Mouse (Mus musculus) intestine, embryonic 14.5 days (tissue): Measurements from ENCODE around the gene Rpl18a. TPM values are rescaled to one million over a fixed set of nuclear protein-coding genes. Genes with fewer than 3 reads are reported as not detected.

ENCODE experiments used
- ATAC-seq: fragments of 200-750 bp; cut with Nextera tagmentation; replicated peaks from 2 replicates; pipeline ENCODE4 v1.8.0; 2017; ENCODE audit warnings: low read depth, moderate number of reproducible peaks, moderate TSS enrichment, moderate library complexity; ENCODE audit not compliant: low FRiP score, low TSS enrichment
- DNase-seq: peaks from one replicate; pipeline ENCODE4 v3.0.0-alpha.2; 2018; ENCODE audit warnings: low spot score
- H3K27ac ChIP-seq: fragments of 300-500 bp; sonication (generic); 2 replicates; pipeline ENCODE4 v1.5.1; 2014; ENCODE audit warnings: low read depth, mild to moderate bottlenecking, control low read depth
- H3K27me3 ChIP-seq: fragments of 300-500 bp; sonication (generic); replicated peaks from 2 replicates; pipeline ENCODE4 v1.6.1; 2014; ENCODE audit warnings: low read length, control low read depth; ENCODE audit not compliant: control insufficient read depth, insufficient read depth
- H3K36me3 ChIP-seq: fragments of 300-500 bp; sonication (generic); 2 replicates; pipeline ENCODE4 v1.6.1; 2014; ENCODE audit warnings: low read length, control low read depth; ENCODE audit not compliant: control insufficient read depth, insufficient read depth
- H3K4me1 ChIP-seq: fragments of 300-500 bp; sonication (generic); replicated peaks from 2 replicates; pipeline ENCODE4 v1.6.1; 2014; ENCODE audit warnings: low read length, control low read depth, mixed read lengths; ENCODE audit not compliant: control insufficient read depth, insufficient read depth
- H3K4me2 ChIP-seq: fragments of 300-500 bp; sonication (generic); 2 replicates; pipeline ENCODE4 v1.6.1; 2014; ENCODE audit warnings: low read length
- H3K4me3 ChIP-seq: fragments of 300-500 bp; sonication (generic); 2 replicates; pipeline ENCODE4 v1.5.1; 2014; ENCODE audit warnings: low read depth, low read length, control low read depth, mixed read lengths
- H3K9ac ChIP-seq: fragments of 300-500 bp; sonication (generic); 2 replicates; pipeline ENCODE4 v1.6.1; 2014; ENCODE audit warnings: mild to moderate bottlenecking, low read length
- H3K9me3 ChIP-seq: fragments of 300-500 bp; sonication (generic); 2 replicates; pipeline ENCODE4 v1.6.1; 2016; ENCODE audit warnings: low read length, control low read depth; ENCODE audit not compliant: control insufficient read depth
- WGBS: fragments of 180-500 bp; shearing (Covaris S2); extraction: QIAGEN DNeasy Blood & Tissue Kit; methylation state at CpG from one replicate; pipeline ENCODE4 v1.1.7; 2014; 5-methylcytosine and 5-hydroxymethylcytosine counted together
- polyA plus RNA-seq: library from polyadenylated mRNA; unstranded; fragments of >200 nt; fragmentation: Nextera tagmentation; extraction: Ambion mirVana; gene quantifications from 2 replicates; pipeline ENCODE4 v1.2.1, GENCODE M21; 2014

Gene Rpl18a
- 6,009 and 6,086 TPM in 2 replicates for polyA plus RNA-seq

DNA sequence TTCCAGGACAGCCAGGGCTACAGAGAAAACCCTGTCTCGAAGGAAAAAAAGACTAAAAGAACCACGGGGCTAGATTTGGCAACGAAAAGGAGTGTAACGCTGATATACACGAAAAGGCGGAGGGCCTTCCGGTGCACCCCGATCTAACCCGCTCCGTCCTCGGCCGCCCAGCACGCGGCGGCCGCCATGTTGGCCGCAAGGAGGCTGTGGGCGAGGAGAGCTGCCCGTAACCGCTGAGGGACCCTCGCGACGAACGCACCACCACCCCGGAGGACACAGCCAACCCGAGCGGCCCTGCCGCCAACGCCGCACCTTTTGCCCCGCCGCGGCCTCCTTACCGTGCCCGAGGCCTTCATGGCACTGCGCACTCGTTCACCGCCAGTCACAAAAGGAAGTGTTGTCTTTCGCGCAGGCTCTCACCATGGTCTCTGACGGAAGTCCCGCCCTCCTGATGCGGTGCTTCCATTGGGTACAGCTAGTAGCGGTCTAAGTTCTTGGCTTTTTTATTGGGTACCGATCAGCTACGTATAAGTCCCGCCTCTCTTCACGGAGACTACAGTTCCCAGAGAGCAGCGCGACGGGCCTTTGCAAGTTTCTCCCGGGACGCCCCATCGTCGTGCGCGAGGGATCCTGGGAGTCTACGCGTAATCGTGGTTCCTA lies at the start of gene Rpl18a:
Gene Rpl18a (minus strand): TSS at position 392 of the 660 bp plus-strand sequence.
- peaks cover 29% of the 10 kb centered on the region for H3K36me3 ChIP-seq
- peak within 1 kb of the TSS; percentile 98 for H3K4me3 ChIP-seq
- H3K9me3 ChIP-seq = no peaks in the 10 kb centered on the region
- ATAC-seq (peak; percentile 97), DNase-seq (peak; percentile 96)
- peak within 1 kb of the TSS; percentile 84 for H3K4me2 ChIP-seq
- WGBS = under 1% methylated on average over 60 of the region's 60 CpGs
- H3K9ac ChIP-seq = peak within 1 kb of the TSS; percentile 97
- H3K4me1 ChIP-seq = 0 out of 2 replicates have a peak, but pooled peaks cover 4% of the 10 kb centered on the region
- peak within 1 kb of the TSS; percentile 58 for H3K27ac ChIP-seq
- H3K27me3 ChIP-seq = peaks cover 22% of the 10 kb centered on the region

DNA sequence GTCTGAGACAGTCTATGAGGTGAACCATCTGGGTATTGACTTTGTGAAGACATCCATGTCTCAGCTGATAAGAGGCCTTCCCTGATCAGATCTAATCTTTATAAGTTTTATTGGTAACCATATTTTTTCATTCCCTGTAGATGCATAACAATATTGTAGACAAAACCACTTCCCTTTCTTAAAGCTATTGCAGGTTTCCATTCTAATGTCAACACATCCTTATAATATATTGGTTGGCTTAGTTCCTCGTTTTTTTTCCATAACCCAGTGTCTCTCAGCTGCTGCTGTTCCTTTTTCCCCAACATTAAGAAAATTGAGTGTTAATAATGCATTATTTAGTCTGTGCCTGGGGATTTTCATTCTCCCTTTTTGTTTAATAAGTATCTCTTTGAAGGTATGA lies 46.0 kb upstream of the Rpl18a start:
- DNase-seq (no peak), ATAC-seq (no peak)
- Histone ChIP-seq H3K4me2 (no peak overlapping the region), H3K36me3 (no peaks in the 10 kb centered on the region), H3K27me3 (no peaks in the 10 kb centered on the region), H3K27ac (no peak overlapping the region), H3K9me3 (no peaks in the 10 kb centered on the region), H3K4me1 (no peaks in the 10 kb centered on the region), H3K9ac (no peak overlapping the region), H3K4me3 (no peak overlapping the region)
- WGBS = 34% methylated on average over 1 of the region's 1 CpGs

DNA sequence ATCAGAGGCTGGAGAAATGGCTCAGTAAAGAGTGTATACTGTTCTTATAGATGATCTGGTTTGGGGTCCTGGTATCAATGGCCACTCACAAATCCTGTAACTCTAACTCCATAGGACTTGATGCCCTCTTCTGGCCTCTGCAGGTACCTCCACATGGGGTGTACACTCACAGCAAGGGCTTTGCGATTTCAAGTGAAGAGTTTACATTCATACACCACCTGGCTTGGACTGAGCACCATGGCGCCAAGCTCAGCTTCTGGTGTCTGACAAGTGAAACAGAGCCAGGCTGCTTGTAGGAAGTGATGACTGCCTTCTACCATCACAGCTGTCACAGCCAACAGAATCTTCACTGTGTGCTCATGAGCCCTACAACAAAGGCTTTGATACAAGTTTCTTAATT lies 44.3 kb upstream of the Rpl18a start:
- Histone ChIP-seq H3K4me2 (no peak overlapping the region), H3K27me3 (no peaks in the 10 kb centered on the region), H3K9me3 (no peaks in the 10 kb centered on the region), H3K36me3 (no peaks in the 10 kb centered on the region), H3K9ac (no peak overlapping the region), H3K4me3 (no peak overlapping the region), H3K4me1 (no peaks in the 10 kb centered on the region), H3K27ac (no peak overlapping the region)
- no peak for ATAC-seq
- 65% methylated on average over 2 of the region's 2 CpGs for WGBS
- peak; percentile 16 for DNase-seq

DNA sequence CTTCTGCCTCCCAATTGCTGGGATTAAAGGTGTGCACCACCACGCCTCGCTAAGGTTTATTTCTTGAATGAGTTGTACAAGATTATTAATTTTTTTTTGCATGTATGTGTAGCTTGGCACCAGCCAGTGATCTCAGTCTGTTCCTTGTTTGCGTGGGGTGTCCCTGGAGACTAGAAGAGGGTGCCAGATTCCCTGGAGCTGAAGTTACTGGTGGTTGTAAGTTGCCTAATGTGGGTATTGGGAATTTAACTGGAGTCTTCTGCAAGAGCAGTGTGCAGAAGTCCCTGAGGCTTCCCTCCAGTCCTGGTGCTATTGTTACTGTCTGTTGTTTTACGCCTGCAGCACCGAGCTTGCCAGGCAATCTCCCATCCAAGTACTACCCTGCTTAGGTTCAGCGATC lies 40.0 kb upstream of the Rpl18a start:
- 81% methylated on average over 6 of the region's 6 CpGs for WGBS
- Histone ChIP-seq H3K4me1 (no peaks in the 10 kb centered on the region), H3K4me3 (no peak overlapping the region), H3K4me2 (no peak overlapping the region), H3K9ac (no peak overlapping the region), H3K27ac (no peak overlapping the region), H3K36me3 (no peaks in the 10 kb centered on the region), H3K27me3 (no peaks in the 10 kb centered on the region), H3K9me3 (no peaks in the 10 kb centered on the region)
- no peak for DNase-seq
- ATAC-seq = no peak

DNA sequence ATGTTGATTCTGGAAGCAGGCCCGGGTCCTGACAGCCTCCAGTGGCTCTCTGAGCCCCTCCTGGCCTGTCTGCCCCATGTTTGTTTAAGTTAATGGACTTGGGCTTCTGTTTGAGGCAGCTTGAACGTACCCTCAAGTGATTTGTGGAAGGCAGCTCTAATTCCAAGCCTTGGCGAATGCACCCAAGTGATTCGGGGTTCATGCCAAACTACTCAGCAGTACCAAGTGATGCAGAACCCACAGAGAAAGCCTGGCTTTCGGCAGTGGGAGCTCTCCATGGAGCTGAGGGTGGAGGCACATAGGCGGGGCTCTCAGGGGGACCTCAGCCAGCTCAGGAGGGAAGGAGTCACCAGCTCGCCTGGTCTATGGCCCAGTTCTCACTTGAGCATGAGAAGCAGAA lies 37.6 kb upstream of the Rpl18a start:
- DNase-seq = no peak
- Histone ChIP-seq H3K4me2 (no peak overlapping the region), H3K36me3 (no peaks in the 10 kb centered on the region), H3K4me3 (no peak overlapping the region), H3K27ac (no peak overlapping the region), H3K9ac (no peak overlapping the region), H3K27me3 (no peaks in the 10 kb centered on the region), H3K9me3 (no peaks in the 10 kb centered on the region), H3K4me1 (no peaks in the 10 kb centered on the region)
- 57% methylated on average over 7 of the region's 7 CpGs for WGBS
- ATAC-seq = no peak

DNA sequence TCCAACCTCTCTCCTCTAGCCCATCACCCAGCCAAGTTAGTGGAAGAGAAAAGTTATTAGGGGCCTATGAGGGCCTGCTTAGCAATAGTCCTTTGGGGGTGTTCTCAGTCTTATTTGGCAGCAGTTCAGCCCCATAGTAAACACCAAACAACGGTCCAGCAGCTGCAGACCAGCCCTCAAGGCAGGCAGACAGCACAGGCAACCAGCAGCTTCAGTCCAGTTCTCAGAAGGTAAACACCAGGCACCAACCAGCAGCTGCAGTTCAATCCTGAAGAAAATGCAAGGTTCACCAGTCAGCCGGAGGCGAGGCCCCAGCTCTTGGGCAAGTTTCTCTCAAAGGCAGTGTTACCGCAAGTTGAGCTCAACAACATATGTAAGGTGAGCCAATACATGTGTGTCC lies 35.8 kb upstream of the Rpl18a start:
- WGBS = 84% methylated on average over 4 of the region's 4 CpGs
- H3K4me2 ChIP-seq = no peak overlapping the region
- no peaks in the 10 kb centered on the region for H3K9me3 ChIP-seq
- H3K4me1 ChIP-seq = no peaks in the 10 kb centered on the region
- ATAC-seq = no peak
- H3K9ac ChIP-seq = no peak overlapping the region
- H3K27me3 ChIP-seq = no peaks in the 10 kb centered on the region
- no peak overlapping the region for H3K27ac ChIP-seq
- H3K36me3 ChIP-seq = no peaks in the 10 kb centered on the region
- no peak overlapping the region for H3K4me3 ChIP-seq
- DNase-seq = no peak

DNA sequence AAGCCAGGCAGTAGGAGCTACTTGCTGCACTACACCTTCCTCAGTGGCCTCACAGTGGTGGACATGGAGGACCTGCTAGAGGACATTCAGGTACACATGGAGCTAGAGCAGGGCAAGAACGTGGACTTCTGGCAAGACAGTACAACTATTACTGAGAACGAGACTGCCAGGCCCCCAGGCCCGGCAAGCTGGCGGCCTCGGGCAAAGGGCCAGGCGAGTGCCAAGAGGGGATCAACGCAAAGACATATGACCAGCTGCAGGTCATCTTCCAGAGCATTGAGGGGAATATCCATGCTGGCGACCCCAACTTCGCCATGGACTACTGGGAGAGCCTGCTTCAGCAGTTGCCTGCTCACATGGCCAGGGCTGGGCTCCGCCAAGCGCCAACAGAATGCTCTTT lies 34.5 kb upstream of the Rpl18a start:
- Histone ChIP-seq H3K27ac (no peak overlapping the region), H3K36me3 (no peaks in the 10 kb centered on the region), H3K9ac (no peak overlapping the region), H3K4me1 (no peaks in the 10 kb centered on the region), H3K4me2 (no peak overlapping the region), H3K4me3 (no peak overlapping the region), H3K27me3 (no peaks in the 10 kb centered on the region), H3K9me3 (no peaks in the 10 kb centered on the region)
- no peak for ATAC-seq
- 93% methylated on average over 11 of the region's 11 CpGs for WGBS
- no peak for DNase-seq

DNA sequence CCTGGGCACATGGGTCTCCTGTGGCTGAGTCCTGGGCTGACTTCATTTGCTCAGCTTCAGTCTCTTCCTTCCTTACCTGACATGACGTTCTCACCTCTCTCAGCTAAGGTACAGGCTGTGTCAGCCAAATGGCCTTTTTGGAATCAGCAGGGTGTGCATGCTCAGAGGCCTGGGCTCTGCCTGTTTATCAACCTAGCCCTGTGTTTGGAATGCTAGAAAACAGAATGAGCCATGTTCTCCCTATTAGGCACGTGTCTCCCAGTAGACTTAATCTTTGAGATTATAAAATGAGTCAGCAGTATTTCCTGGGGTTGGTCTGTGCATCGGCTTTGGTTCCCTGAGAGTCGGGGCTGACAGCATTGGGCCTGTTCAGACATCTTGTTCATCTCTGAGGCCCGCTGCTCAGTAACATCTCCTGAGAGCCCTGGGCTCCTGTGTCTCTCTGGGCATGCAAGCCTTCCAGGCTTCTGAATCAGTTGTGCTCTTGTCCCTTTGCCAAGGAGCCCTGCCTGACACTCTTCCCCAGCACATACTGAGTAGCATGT lies 31.6 kb upstream of the Rpl18a start:
- no peak overlapping the region for H3K4me2 ChIP-seq
- DNase-seq (no peak), ATAC-seq (no peak)
- 84% methylated on average over 5 of the region's 5 CpGs for WGBS
- H3K9ac ChIP-seq = no peak overlapping the region
- H3K4me3 ChIP-seq = no peak overlapping the region
- H3K9me3 ChIP-seq = no peaks in the 10 kb centered on the region
- H3K27me3 ChIP-seq = no peaks in the 10 kb centered on the region
- H3K4me1 ChIP-seq = no peaks in the 10 kb centered on the region
- H3K27ac ChIP-seq = no peak overlapping the region
- H3K36me3 ChIP-seq = no peaks in the 10 kb centered on the region

DNA sequence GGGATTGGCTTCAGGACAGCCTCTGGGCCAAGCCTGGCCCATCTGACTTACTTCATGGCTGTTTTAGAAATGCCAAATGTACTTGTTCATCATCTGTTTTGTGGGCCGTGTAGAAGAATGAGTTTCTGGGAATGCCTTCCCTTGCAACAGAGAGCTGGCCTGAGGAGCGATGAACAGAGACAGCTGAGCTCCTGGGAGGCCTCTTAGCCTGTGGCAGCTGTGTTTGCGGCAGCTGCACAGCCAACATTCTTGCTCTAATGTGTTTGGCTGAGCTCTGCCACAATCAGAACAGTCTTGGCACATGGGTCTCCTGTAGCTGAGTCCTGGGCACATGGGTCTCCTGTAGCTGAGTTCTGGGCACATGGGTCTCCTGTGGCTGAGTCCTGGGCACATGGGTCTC lies 30.9 kb upstream of the Rpl18a start:
- Histone ChIP-seq H3K27ac (no peak overlapping the region), H3K9ac (no peak overlapping the region), H3K4me1 (no peaks in the 10 kb centered on the region), H3K36me3 (no peaks in the 10 kb centered on the region), H3K9me3 (no peaks in the 10 kb centered on the region), H3K4me2 (no peak overlapping the region), H3K4me3 (no peak overlapping the region), H3K27me3 (no peaks in the 10 kb centered on the region)
- ATAC-seq (no peak), DNase-seq (no peak)
- 75% methylated on average over 3 of the region's 3 CpGs for WGBS
